Mouse (Mus musculus) forebrain, embryonic 10.5 days (tissue): Measurements from ENCODE around the gene Reep6. TPM values are rescaled to one million over a fixed set of nuclear protein-coding genes. Genes with fewer than 3 reads are reported as not detected.

Experiments
- DNase-seq: peaks from one replicate; pipeline ENCODE4 v3.0.0-alpha.2; 2017; ENCODE audit warnings: low spot score; ENCODE audit errors: extremely low spot score
- H3K27ac ChIP-seq: fragments of 300-500 bp; sonication (generic); 2 replicates; pipeline ENCODE4 v1.5.1; 2016; ENCODE audit warnings: mild to moderate bottlenecking
- H3K27me3 ChIP-seq: fragments of 300-500 bp; sonication (generic); 2 replicates; pipeline ENCODE4 v1.6.1; 2016; ENCODE audit warnings: mild to moderate bottlenecking; ENCODE audit not compliant: poor library complexity, severe bottlenecking
- H3K36me3 ChIP-seq: fragments of 300-500 bp; sonication (generic); replicated peaks from 2 replicates; pipeline ENCODE4 v1.6.1; 2016; ENCODE audit warnings: mild to moderate bottlenecking, moderate library complexity
- H3K4me1 ChIP-seq: fragments of 300-500 bp; sonication (generic); 2 replicates; pipeline ENCODE4 v1.6.1; 2016
- H3K4me3 ChIP-seq: fragments of 300-500 bp; sonication (generic); 2 replicates; pipeline ENCODE4 v1.5.1; 2016; ENCODE audit warnings: mild to moderate bottlenecking, moderate library complexity
- H3K9me3 ChIP-seq: fragments of 300-500 bp; sonication (generic); 2 replicates; pipeline ENCODE4 v1.6.1; 2016; ENCODE audit warnings: mild to moderate bottlenecking, moderate library complexity
- WGBS: fragments of 180-500 bp; shearing (Covaris S2); methylation state at CpG from one replicate; pipeline ENCODE4 v1.1.7; 2016; 5-methylcytosine and 5-hydroxymethylcytosine counted together
- polyA plus RNA-seq: library from polyadenylated mRNA; unstranded; fragments of >200 nt; fragmentation: Nextera tagmentation; extraction: Ambion mirVana; gene quantifications from 2 replicates; pipeline ENCODE4 v1.2.1, GENCODE M21; 2016

The Reep6 gene
- polyA plus RNA-seq, 1 experiment from 2014 or later: 7.7 TPM

DNA sequence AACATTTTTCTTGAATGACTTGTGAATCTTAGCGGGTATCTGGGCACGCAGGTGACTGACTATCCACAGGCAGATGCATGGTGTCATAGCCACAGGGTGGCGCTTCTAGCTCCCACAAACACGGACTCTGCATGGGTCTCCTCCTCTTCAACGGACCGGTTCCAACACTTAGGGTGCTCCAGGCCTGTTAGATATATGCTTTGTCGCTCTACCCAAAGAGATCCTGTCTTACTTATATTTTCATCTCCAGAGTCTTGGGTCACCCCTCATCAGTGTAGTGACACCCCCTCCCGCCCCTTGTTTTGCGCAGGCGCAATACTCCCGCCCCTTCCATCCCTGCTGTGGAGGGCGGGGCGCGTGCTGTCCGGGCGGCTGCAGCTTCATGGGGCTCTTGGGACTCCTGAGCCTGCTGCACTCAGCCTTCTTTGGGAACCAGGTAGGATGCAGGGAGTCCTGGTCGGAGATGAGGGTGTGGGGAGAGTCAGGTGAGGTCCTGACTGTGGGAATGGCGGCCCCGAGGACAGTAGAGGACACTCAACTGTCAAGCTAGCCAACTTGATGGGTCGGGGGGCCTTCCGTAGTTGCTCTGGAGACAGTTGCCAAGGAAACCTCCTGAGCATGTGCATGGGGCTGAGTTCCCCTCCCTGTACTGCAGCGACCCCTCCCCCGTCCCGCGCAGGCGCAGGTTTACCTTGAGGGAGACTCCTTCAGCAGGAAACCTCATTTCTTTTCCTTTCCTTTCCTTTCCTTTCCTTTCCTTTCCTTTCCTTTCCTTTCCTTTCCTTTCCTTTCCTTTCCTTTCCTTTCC, 33.9 kb upstream of the Reep6 start, which contains the start of gene Apc2:
Gene Apc2 (plus strand): TSS at position 360 of the 808 bp plus-strand sequence.
- 1% methylated on average over 26 of the region's 26 CpGs for WGBS

DNA sequence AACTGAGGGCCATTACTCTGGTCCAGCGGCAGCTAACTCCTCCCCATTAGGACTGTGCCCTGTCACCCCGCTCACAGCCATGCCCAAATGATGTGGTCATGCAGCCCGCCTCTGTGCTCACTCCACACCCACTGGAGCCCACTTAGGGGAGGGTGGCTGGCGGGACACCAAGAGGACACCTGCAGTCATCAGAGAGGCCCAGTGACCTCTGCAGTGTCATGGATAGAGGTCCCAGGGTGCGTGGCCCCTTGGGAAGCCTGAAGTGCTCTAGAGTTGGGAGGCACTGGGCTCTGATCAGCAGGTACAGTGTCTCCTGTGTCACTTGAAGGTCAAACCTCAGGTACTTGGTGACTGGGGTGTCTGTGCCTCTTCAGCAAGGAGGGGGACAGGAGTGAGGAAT, 32.9 kb upstream of the Reep6 start:
- Histone ChIP-seq H3K4me1 (peaks cover 93% of the 10 kb centered on the region), H3K27ac (peak overlapping the region; percentile 85), H3K4me3 (peak overlapping the region; percentile 58; the same call in 1 of the 2 replicates), H3K36me3 (peaks cover 28% of the 10 kb centered on the region), H3K9me3 (no peaks in the 10 kb centered on the region), H3K27me3 (peaks cover 55% of the 10 kb centered on the region)
- 85% methylated on average over 5 of the region's 5 CpGs for WGBS
- DNase-seq: no peak

More for the DNA sequence above, 33.9 kb upstream of the Reep6 start, which contains the start of gene Apc2:
- Histone ChIP-seq H3K4me1 (peaks cover 84% of the 10 kb centered on the region), H3K27me3 (peaks cover 45% of the 10 kb centered on the region), H3K27ac (peak within 1 kb of the TSS; percentile 85), H3K9me3 (no peaks in the 10 kb centered on the region), H3K4me3 (peak within 1 kb of the TSS; percentile 98), H3K36me3 (peaks cover 26% of the 10 kb centered on the region)
- peak; percentile 81 for DNase-seq

GRCm38 (mm10) chr10:80297526-80298133, 32.1 kb upstream of the Reep6 start:
- peaks cover 36% of the 10 kb centered on the region for H3K36me3 ChIP-seq
- H3K4me1 ChIP-seq: peaks cover 97% of the 10 kb centered on the region
- H3K27me3 ChIP-seq: peaks cover 63% of the 10 kb centered on the region
- H3K9me3 ChIP-seq: no peaks in the 10 kb centered on the region
- 0 out of 2 replicates have a peak overlapping the region, but pooled peaks have one; percentile 9 for H3K4me3 ChIP-seq
- WGBS: 79% methylated on average over 8 of the region's 8 CpGs
- H3K27ac ChIP-seq: peak overlapping the region; percentile 89
- DNase-seq: no peak

DNA sequence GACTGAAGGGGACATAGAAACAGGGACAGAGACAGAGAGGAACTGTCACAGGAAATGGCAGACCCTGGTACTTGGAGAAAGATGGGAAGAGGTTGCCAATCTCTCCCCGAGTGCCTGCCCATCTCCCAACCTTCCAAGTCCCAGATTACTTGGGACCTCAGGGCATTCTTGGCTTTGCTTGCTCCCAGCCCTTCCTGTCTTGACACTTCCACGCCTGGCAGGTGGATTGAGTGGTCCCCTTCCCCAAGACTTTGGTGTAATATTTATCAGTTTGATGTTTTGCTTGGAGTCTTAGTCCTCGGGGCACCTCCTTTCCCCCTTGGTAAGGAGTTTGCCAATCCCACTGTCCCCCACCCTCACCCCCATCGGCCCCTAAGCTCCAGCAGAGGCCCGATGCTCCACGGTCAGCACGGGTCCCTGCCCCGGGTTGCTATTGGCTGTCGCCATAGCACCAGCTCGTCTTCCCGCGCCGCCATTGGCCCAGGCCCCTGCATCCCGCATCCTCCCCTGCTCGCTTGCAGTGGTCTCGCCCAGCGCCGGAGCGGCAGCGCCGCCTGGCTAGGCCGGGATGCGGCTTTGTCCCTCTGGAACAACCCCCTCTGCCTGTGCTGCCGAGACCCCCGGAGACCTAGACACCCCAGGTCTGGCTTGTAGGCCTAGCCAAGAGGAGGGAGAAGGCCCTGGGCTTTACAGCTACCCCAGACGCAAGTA, 31.0 kb upstream of the Reep6 start:
- no peaks in the 10 kb centered on the region for H3K9me3 ChIP-seq
- H3K4me1 ChIP-seq: peaks cover 92% of the 10 kb centered on the region
- H3K27ac ChIP-seq: peak overlapping the region; percentile 89
- H3K27me3 ChIP-seq: peaks cover 72% of the 10 kb centered on the region
- peaks cover 33% of the 10 kb centered on the region for H3K36me3 ChIP-seq
- peak overlapping the region; percentile 57 for H3K4me3 ChIP-seq
- peak; percentile 92 for DNase-seq
- 5% methylated on average over 26 of the region's 26 CpGs for WGBS

DNA sequence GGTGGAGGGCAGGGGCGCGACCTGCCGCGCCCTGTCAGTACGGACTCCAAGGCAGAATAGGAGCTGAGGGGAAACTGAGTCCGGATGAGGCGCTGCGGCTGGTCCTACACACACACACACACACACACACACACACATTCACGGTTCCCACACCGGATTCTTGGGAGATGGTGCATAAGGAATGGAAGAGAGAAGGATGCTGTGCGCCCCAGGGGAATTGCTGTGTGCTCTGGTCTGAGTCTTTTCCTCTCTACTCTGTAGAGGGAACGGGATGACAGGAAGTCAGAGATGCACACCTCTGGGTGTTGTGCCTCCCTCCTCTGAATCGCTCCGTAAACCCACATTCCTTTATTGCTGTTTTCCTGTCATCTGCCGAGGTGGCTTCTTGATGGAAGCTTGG, 30.5 kb upstream of the Reep6 start:
- WGBS: 7% methylated on average over 15 of the region's 15 CpGs
- peaks cover 87% of the 10 kb centered on the region for H3K4me1 ChIP-seq
- H3K4me3 ChIP-seq: peak overlapping the region; percentile 57
- DNase-seq: no peak
- peaks cover 33% of the 10 kb centered on the region for H3K36me3 ChIP-seq
- peak overlapping the region; percentile 89 for H3K27ac ChIP-seq
- no peaks in the 10 kb centered on the region for H3K9me3 ChIP-seq
- H3K27me3 ChIP-seq: peaks cover 78% of the 10 kb centered on the region

DNA sequence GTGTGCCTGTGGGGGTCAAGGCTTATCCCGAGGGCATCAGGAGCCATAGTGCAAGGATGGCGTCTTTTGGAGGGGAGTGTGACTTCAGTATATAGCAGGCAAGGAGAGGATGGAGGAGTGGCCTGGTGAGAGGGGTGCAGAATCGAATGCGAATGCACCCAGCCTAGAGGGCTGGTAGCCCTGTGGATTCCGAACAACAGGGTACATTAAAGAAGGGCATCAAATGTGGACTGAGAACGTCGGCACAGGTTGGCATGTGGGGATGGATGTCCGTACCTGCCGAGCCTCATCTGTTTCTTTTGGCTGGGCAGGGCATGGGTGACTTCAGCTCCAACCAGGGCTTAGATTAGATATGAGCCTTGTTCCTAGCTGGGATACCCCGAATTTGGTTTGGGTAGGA, 29.9 kb upstream of the Reep6 start:
- H3K27ac ChIP-seq: peak overlapping the region; percentile 89
- H3K4me3 ChIP-seq: peak overlapping the region; percentile 57
- DNase-seq: no peak
- peaks cover 33% of the 10 kb centered on the region for H3K36me3 ChIP-seq
- no peaks in the 10 kb centered on the region for H3K9me3 ChIP-seq
- H3K27me3 ChIP-seq: peaks cover 83% of the 10 kb centered on the region
- 47% methylated on average over 10 of the region's 10 CpGs for WGBS
- peaks cover 86% of the 10 kb centered on the region for H3K4me1 ChIP-seq

DNA sequence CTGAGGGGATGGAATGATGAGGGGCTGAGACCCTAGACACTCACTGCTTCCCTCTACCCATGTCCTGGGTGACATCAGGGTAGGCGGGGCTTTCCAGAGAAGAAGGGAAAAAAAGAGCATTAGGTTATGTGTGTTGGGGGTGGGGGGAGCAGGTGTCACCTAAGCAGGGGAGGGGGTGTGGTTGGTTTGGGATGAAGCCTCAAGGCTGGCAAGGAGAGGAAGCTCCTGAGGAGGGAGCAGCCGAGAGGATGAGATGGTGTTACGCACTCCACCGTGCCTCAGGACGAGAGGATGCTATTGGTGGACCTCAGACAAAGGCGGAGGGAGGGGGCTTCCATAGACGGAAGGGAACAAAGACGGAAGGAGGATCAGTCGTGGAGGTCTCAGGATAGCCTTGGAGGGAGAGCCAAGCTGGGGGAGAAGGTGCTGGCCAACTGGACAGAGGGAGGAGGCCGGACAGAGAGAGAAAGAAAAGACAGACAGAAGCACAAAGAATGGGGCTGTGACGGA, 29.0 kb upstream of the Reep6 start:
- Histone ChIP-seq H3K9me3 (no peaks in the 10 kb centered on the region), H3K4me3 (peak overlapping the region; percentile 57), H3K36me3 (peaks cover 38% of the 10 kb centered on the region), H3K4me1 (peaks cover 82% of the 10 kb centered on the region), H3K27ac (peak overlapping the region; percentile 89), H3K27me3 (peaks cover 92% of the 10 kb centered on the region)
- DNase-seq: no peak
- 8% methylated on average over 11 of the region's 11 CpGs for WGBS

- peak overlapping the region; percentile 89 for H3K27ac ChIP-seq
- no peak for DNase-seq
- peaks cover 74% of the 10 kb centered on the region for H3K4me1 ChIP-seq
These were observed 28.3 kb upstream of the Reep6 start for GRCm38 (mm10) chr10:80301256-80302081.

DNA sequence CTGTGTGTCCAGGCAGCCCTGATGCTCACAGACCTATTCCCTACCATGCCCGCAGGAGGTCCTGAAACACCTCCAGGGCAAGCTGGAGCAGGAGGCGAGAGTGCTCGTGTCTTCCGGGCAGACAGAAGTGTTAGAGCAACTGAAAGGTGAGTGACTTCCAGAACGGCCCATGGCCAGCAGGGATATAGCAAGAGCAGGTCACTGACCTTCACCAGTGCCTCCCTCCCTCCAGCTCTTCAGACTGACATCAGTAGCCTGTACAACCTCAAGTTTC, 27.7 kb upstream of the Reep6 start:
- Histone ChIP-seq H3K36me3 (peaks cover 51% of the 10 kb centered on the region), H3K4me1 (peaks cover 69% of the 10 kb centered on the region), H3K9me3 (no peaks in the 10 kb centered on the region), H3K4me3 (peak overlapping the region; percentile 57), H3K27me3 (peaks cover 93% of the 10 kb centered on the region), H3K27ac (peak overlapping the region; percentile 89)
- WGBS: 60% methylated on average over 5 of the region's 5 CpGs
- no peak for DNase-seq

More at GRCm38 (mm10) chr10:80301256-80302081, 28.3 kb upstream of the Reep6 start:
- H3K36me3 ChIP-seq: peaks cover 46% of the 10 kb centered on the region
- peaks cover 97% of the 10 kb centered on the region for H3K27me3 ChIP-seq
- WGBS: 74% methylated on average over 10 of the region's 10 CpGs
- no peaks in the 10 kb centered on the region for H3K9me3 ChIP-seq
- H3K4me3 ChIP-seq: peak overlapping the region; percentile 57

DNA sequence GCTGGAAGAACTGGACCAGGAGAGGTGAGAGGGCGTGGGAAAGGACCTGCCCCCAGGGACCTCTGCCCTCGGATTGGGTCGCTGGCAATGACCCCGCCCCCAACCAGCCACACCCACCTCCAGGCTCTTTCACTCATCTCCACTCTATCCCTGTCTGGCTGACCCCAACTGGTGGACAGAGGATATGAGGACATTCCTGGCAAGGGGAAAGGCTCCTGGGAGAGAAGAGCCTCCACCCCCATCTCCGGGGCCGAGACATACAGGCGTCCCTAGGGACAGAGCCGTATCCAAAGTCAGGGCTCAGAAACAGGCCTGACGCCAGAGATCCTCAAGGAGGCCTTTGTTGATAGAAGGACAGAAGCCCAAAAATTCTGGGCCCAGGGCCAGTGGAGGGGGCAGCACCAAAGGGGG, 27.3 kb upstream of the Reep6 start:
- peak overlapping the region; percentile 57 for H3K4me3 ChIP-seq
- peaks cover 93% of the 10 kb centered on the region for H3K27me3 ChIP-seq
- H3K4me1 ChIP-seq: peaks cover 64% of the 10 kb centered on the region
- no peak for DNase-seq
- H3K36me3 ChIP-seq: peaks cover 56% of the 10 kb centered on the region
- H3K9me3 ChIP-seq: no peaks in the 10 kb centered on the region
- H3K27ac ChIP-seq: peak overlapping the region; percentile 89
- WGBS: 15% methylated on average over 9 of the region's 9 CpGs

DNA sequence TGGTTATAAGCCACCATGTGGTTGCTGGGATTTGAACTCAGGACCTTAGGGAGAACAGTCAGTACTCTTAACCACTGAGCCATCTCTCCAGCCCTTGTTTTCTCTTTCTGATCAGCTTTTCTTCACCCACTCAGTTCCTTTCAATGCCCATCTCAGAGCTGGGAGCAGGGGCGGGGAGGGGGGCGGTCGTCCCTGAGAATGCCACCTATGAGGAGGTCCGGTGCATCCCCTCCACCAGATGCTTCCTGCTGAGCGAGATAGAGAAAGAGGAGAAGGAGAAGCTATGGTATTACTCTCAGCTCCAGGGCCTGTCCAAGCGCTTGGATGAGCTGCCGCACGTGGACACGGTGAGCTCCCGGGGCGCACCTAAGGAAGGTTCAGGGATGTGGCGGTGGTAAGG, 25.3 kb upstream of the Reep6 start:
- H3K27me3 ChIP-seq: peaks cover 81% of the 10 kb centered on the region
- H3K27ac ChIP-seq: 0 out of 2 replicates have a peak overlapping the region, but pooled peaks have one; percentile 31
- H3K9me3 ChIP-seq: no peaks in the 10 kb centered on the region; the same call in 1 of the 2 replicates
- no peak for DNase-seq
- peak overlapping the region; percentile 29 for H3K4me3 ChIP-seq
- H3K4me1 ChIP-seq: peaks cover 44% of the 10 kb centered on the region
- H3K36me3 ChIP-seq: peaks cover 76% of the 10 kb centered on the region
- WGBS: 25% methylated on average over 12 of the region's 12 CpGs

- H3K4me1 ChIP-seq: peaks cover 40% of the 10 kb centered on the region
- H3K36me3 ChIP-seq: peaks cover 77% of the 10 kb centered on the region
- no peak for DNase-seq
- no peaks in the 10 kb centered on the region; the same call in 1 of the 2 replicates for H3K9me3 ChIP-seq
- 20% methylated on average over 25 of the region's 25 CpGs for WGBS
- peaks cover 77% of the 10 kb centered on the region for H3K27me3 ChIP-seq
- H3K27ac ChIP-seq: 0 out of 2 replicates have a peak overlapping the region, but pooled peaks have one; percentile 31
- peak overlapping the region; percentile 29 for H3K4me3 ChIP-seq
These were observed 24.9 kb upstream of the Reep6 start for GRCm38 (mm10) chr10:80304862-80305261.
